Mouse (Mus musculus) midbrain, embryonic 15.5 days (tissue): ENCODE measurements around the gene Vps26c. TPM values are rescaled to one million over a fixed set of nuclear protein-coding genes. Genes with fewer than 3 reads are reported as not detected.

Experiments used
- ATAC-seq: fragments of 200-750 bp; cut with Nextera tagmentation; replicated peaks from 2 replicates; pipeline ENCODE4 v1.8.0; 2017; ENCODE audit warnings: moderate TSS enrichment
- H3K27ac ChIP-seq: fragments of 300-500 bp; sonication (generic); 2 replicates; pipeline ENCODE4 v1.5.1; 2015; ENCODE audit warnings: mild to moderate bottlenecking, inconsistent platforms
- H3K27me3 ChIP-seq: fragments of 300-500 bp; sonication (generic); replicated peaks from 2 replicates; pipeline ENCODE4 v1.6.1; 2015; ENCODE audit warnings: inconsistent platforms
- H3K36me3 ChIP-seq: fragments of 300-500 bp; sonication (generic); replicated peaks from 2 replicates; pipeline ENCODE4 v1.6.1; 2015; ENCODE audit warnings: inconsistent platforms
- H3K4me1 ChIP-seq: fragments of 300-500 bp; sonication (generic); 2 replicates; pipeline ENCODE4 v1.6.1; 2015; ENCODE audit warnings: inconsistent platforms
- H3K4me2 ChIP-seq: fragments of 300-500 bp; sonication (generic); 2 replicates; pipeline ENCODE4 v1.6.1; 2015; ENCODE audit warnings: inconsistent platforms, mild to moderate bottlenecking, moderate library complexity
- H3K4me3 ChIP-seq: fragments of 300-500 bp; sonication (generic); 2 replicates; pipeline ENCODE4 v1.5.1; 2015; ENCODE audit warnings: mild to moderate bottlenecking, inconsistent platforms
- H3K9ac ChIP-seq: fragments of 300-500 bp; sonication (generic); 2 replicates; pipeline ENCODE4 v1.6.1; 2015; ENCODE audit warnings: mild to moderate bottlenecking, inconsistent platforms
- H3K9me3 ChIP-seq: fragments of 300-500 bp; sonication (generic); 2 replicates; pipeline ENCODE4 v1.6.1; 2016; ENCODE audit warnings: inconsistent platforms
- WGBS: fragments of 180-500 bp; shearing (Covaris S2); methylation state at CpG from one replicate; pipeline ENCODE4 v1.1.7; 2015; ENCODE audit warnings: mixed read lengths; 5-methylcytosine and 5-hydroxymethylcytosine counted together
- polyA plus RNA-seq: library from polyadenylated mRNA; unstranded; fragments of >200 nt; fragmentation: Nextera tagmentation; extraction: Ambion mirVana; gene quantifications from 2 replicates; pipeline ENCODE4 v1.2.1, GENCODE M21; 2015

Gene Vps26c
- 79.8 and 91.8 TPM in 2 replicates for polyA plus RNA-seq

DNA sequence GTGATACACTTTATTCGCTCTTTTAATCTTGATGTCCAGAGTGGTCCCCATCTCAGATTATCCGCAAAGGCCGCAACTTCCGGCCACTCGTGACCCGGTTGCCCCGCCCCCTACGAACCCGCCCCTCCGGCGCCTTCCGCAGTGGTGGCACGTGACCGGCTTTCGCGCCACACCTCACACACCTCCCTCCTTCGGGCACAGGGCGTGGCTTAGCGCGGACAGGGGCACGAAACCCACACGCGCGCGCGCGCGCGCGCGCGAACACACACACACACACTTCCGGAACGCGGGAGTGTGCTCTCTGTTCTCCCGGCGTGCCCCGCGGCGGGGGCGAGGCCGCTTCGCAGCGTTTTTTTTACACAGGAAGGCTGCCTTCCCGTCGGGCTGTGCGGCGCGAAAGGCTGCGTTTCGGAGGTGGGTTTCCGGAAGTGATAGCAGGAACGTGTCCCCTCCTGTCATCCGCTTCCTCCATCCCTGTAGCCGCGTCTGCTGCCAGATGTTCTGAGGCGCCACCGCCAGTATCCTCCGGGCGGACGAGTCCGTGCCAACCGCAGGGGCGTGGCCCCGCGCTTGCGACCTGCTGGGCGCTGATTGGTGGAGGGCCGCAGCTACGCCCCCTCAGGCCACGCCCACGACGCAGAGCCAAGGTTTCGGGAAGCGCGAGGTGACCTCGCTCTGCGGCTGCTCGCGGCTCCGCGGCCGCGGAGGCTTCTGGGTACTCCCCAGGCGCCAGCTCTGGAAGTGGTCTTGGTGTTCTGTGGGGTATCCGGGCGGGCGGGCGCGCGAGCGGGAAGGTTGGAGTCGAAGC lies at the start of gene Vps26c:
Gene Vps26c (minus strand): TSS at position 487 of the 808 bp plus-strand sequence.
- WGBS: under 1% methylated on average over 92 of the region's 93 CpGs
- Histone ChIP-seq H3K4me1 (peaks cover 29% of the 10 kb centered on the region), H3K27ac (peak within 1 kb of the TSS; percentile 98), H3K9ac (peak within 1 kb of the TSS; percentile 66), H3K9me3 (no peaks in the 10 kb centered on the region), H3K4me3 (peak within 1 kb of the TSS; percentile 82), H3K36me3 (no peaks in the 10 kb centered on the region), H3K4me2 (peak within 1 kb of the TSS; percentile 63), H3K27me3 (no peaks in the 10 kb centered on the region)
- ATAC-seq: peak; percentile 94

DNA sequence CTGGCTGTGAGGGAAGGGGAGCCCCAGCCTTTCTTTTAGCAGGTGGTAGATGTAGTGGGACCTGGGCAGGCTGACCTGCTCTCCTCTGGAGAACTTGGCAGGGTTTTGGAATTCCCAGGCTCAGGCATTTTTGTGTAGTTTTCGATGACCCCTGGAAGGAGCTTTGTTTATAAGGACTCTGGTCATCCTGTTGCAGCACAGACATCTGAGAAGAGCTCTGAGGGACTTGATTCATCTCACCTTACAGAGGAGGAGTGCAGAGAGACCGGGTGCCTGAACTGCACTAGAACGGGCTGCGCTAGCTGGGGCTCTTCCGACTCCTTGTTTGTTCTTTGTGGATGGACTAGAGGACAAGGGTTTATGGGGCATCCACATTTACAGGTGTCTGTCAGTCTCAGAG lies 49.1 kb upstream of the Vps26c start:
- Histone ChIP-seq H3K9ac (no peak overlapping the region), H3K27me3 (no peaks in the 10 kb centered on the region), H3K36me3 (no peaks in the 10 kb centered on the region), H3K4me1 (peaks cover 65% of the 10 kb centered on the region), H3K4me3 (no peak overlapping the region), H3K4me2 (no peak overlapping the region), H3K9me3 (no peaks in the 10 kb centered on the region), H3K27ac (no peak overlapping the region)
- WGBS: 75% methylated on average over 5 of the region's 5 CpGs
- no peak for ATAC-seq

DNA sequence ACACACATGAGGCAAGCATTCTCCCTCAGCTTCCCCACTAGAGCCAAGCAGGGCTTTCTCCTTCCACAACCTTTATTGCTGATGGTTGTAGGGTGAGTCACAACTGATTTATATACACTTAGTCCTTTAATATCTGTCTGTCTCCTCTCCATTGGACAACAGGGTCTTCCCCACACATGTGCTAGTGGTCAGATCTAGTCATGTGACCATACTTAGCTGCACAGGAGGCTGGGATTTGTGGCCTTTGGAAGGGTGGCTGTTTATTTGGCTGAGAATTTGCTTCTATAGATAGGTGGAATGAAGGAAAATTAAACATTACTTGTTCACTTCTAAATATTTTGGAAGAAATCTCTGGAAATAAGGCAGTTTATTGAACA lies 48.1 kb upstream of the Vps26c start:
- no peak for ATAC-seq
- H3K9me3 ChIP-seq: no peaks in the 10 kb centered on the region
- no peak overlapping the region for H3K27ac ChIP-seq
- no peak overlapping the region for H3K4me3 ChIP-seq
- H3K9ac ChIP-seq: no peak overlapping the region
- H3K27me3 ChIP-seq: no peaks in the 10 kb centered on the region
- peaks cover 59% of the 10 kb centered on the region for H3K4me1 ChIP-seq
- H3K4me2 ChIP-seq: no peak overlapping the region
- no peaks in the 10 kb centered on the region for H3K36me3 ChIP-seq

DNA sequence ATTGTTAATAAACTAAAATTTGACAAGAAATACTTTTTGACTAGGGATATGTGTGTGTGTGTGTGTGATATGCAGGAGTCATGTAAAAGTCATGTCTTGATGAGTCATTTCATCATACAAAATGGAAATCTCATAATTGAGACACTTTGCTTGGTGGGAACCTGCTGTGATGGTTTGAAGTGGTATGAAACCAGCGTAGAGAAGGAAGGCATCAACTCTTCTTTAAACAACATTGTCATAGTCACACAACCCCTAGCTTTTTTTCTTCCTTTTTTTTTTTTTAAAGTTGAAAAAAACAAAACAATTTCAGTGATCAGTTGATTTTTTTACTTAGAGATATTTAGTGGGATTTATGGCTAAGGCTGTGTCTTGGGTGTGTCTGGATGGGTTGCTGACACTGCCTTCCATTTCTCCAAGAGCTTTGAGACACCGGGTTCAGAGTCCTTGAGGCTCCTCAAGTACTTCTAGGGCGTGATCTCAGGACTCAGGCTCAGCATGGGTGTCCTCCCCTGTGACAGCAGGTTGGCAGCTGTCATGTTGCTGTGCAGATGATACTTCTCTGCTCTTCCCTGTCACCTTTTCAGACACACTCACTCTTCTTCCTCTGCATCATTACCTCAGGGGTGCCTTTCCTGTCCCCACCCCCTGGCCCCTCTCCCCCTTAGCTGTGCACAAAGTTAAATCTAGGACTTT lies 47.5 kb upstream of the Vps26c start:
- H3K4me2 ChIP-seq: no peak overlapping the region
- no peak overlapping the region for H3K4me3 ChIP-seq
- H3K4me1 ChIP-seq: peaks cover 58% of the 10 kb centered on the region
- no peak overlapping the region for H3K27ac ChIP-seq
- no peaks in the 10 kb centered on the region for H3K27me3 ChIP-seq
- H3K9ac ChIP-seq: no peak overlapping the region
- H3K9me3 ChIP-seq: no peaks in the 10 kb centered on the region
- H3K36me3 ChIP-seq: no peaks in the 10 kb centered on the region
- no peak for ATAC-seq
- WGBS: 89% methylated on average over 3 of the region's 3 CpGs

DNA sequence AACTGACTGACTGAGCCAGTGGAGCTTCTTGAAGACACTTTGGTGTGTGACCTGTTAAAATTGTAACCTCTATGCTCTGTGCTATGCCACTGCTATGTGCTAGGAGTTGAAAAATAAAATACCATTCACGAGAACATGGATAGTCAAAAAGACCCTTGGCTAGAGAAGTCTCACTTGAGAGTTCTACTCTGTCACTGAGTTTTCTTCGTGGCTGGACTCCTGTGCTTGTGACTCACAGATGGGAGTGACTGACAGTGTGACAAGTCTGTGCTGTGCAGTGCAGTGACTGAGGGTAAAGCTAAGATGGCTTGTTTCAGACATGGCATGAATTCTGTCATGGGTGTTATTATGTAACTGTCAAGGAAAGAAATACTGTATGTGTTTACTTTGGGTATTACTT lies 45.8 kb upstream of the Vps26c start:
- peak overlapping the region; percentile 30 for H3K4me2 ChIP-seq
- no peak overlapping the region for H3K9ac ChIP-seq
- no peaks in the 10 kb centered on the region for H3K9me3 ChIP-seq
- no peaks in the 10 kb centered on the region for H3K36me3 ChIP-seq
- H3K4me1 ChIP-seq: peaks cover 55% of the 10 kb centered on the region
- no peaks in the 10 kb centered on the region for H3K27me3 ChIP-seq
- ATAC-seq: no peak
- H3K4me3 ChIP-seq: peak overlapping the region; percentile 12; the same call in 1 of the 2 replicates
- H3K27ac ChIP-seq: no peak overlapping the region
- 38% methylated on average over 2 of the region's 2 CpGs for WGBS

DNA sequence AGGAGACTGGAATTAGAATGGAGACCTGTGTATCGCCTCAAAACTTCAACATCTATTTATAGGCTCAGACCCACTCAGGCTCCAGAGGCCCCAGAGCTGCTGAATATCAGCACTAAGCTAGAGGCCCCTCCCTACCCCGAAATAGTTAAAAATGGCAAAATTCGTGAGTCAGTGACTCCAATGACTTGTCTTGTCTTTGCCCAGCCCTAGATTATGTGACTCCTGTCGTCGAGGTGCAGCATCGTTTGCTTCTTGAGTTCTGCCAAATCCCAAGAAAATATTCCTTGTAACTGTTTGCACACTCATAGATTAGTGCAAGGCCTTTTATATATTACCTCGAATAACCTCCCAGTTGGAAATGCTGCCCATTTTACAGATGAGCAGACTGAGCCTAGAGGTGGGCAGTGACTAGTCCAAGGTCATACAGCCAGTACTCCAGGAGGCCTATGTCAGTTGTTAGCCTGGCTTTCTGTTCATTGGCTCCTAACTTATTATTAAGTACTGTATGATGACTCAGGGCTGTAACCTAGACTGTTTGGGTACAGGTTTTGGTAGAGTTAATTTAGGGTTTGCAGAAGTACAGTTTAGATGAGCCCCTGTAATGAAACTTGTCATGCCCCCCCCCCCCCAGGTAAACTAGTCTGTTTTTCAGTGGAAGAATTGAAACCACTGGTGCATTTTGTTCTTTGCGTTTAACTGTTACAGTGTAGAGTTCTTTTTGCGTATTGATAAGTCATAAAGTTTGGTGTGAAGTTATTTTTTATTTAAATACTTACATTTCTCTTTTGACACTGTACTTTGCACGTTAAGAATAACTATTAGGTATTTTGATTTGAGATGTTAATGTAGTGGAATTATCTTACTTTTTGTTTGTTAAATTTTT lies 44.7 kb upstream of the Vps26c start:
- H3K4me3 ChIP-seq: peak overlapping the region; percentile 63
- H3K4me2 ChIP-seq: peak overlapping the region; percentile 59
- no peaks in the 10 kb centered on the region for H3K9me3 ChIP-seq
- H3K36me3 ChIP-seq: no peaks in the 10 kb centered on the region
- H3K27ac ChIP-seq: peak overlapping the region; percentile 100
- peaks cover 46% of the 10 kb centered on the region for H3K4me1 ChIP-seq
- H3K9ac ChIP-seq: peak overlapping the region; percentile 79
- 28% methylated on average over 10 of the region's 10 CpGs for WGBS
- no peaks in the 10 kb centered on the region for H3K27me3 ChIP-seq
- no peak for ATAC-seq

DNA sequence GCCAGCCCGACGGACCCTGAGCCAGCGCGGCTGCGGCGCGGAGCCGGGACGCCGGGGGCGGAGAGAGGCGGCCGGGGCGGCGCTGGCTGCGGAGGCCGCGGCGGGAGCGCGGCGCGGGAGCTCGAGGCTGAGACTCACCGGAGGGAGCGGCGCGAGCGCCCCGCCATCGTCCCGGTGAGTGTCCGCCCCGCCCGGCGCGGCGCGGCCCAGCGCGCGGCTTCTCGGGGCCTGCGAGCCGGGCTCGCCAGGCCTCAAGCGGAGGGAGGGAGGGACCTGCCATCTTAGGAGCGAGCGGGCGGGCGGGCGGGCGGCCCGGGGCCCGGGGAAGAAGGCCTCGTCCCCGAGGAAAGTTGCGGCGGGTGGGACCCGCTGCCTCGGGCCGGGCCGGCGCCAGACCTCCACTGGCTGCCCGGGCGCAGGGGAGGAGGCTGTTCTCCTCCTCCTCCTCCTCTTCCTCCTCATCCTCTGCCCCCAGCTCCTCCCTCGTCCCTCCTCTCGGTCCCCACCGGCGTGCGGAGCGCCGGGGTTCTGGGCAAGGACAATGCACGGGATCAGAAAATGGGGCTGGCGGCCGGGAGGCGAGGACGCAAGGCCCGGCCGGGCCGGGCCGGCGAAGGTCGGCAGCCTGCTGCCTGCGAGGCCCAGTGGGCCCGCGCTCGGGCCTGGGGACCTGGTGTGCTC lies 43.9 kb upstream of the Vps26c start:
- WGBS: under 1% methylated on average over 41 of the region's 88 CpGs
- Histone ChIP-seq H3K4me2 (peak overlapping the region; percentile 59), H3K4me1 (peaks cover 37% of the 10 kb centered on the region), H3K4me3 (peak overlapping the region; percentile 63), H3K9me3 (no peaks in the 10 kb centered on the region), H3K36me3 (no peaks in the 10 kb centered on the region), H3K27me3 (no peaks in the 10 kb centered on the region), H3K9ac (peak overlapping the region; percentile 79), H3K27ac (peak overlapping the region; percentile 100)
- ATAC-seq: peak; percentile 10

DNA sequence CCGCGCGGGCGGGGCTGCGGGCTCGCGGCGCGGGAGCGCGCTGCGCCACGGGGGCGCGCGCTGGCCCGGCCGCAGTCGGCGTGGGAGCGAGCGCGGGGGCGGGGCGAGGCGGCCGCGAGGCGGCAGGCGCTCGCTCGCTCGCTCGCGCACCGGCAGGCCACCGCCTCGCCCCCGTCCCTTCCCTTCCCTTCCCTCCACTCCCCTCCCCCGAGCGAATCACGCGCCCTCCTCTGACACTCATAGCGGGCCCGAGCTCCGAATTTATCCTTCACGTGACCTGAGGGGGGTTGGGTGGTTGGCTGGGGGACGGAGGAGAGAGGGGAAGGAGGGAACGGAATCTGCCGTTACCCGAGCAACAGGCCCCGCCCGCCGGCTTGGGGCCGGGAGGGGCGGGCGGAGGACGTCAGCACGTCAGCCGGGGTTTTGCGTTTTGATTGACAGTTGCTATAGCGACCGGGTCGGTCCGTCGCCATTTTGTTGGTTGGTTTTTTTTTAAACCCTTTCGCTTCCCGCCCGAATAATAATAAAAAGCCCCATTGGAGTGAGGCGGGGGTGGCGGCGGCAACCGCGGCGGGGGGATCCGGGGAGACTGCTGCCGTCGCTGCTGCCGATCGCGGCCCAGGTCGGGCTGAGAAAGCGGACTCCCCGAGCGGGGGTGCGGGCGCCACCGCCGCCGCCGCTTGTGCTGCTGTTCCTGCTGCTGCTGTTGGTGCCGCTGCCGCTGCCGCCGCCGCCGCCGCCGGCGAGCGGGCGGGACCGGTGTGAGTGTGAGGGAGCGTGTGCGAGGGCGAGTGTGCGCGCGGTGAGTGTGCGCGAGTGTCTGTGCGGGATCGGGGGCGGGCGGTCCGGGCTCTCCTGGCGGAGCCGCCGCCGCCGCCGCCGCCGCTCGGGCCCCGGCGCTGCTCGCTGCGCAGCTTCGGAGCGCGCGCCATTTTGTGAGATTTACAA lies 42.9 kb upstream of the Vps26c start, which contains the start of gene Dyrk1a:
Gene Dyrk1a (plus strand): TSS at position 782 of the 948 bp plus-strand sequence.
- Histone ChIP-seq H3K27me3 (no peaks in the 10 kb centered on the region), H3K4me1 (peaks cover 31% of the 10 kb centered on the region), H3K4me3 (peak within 1 kb of the TSS; percentile 63), H3K9me3 (no peaks in the 10 kb centered on the region), H3K9ac (peak within 1 kb of the TSS; percentile 79), H3K4me2 (peak within 1 kb of the TSS; percentile 59), H3K36me3 (no peaks in the 10 kb centered on the region), H3K27ac (peak within 1 kb of the TSS; percentile 100)
- ATAC-seq: peak; percentile 94
- under 1% methylated on average over 77 of the region's 133 CpGs for WGBS

DNA sequence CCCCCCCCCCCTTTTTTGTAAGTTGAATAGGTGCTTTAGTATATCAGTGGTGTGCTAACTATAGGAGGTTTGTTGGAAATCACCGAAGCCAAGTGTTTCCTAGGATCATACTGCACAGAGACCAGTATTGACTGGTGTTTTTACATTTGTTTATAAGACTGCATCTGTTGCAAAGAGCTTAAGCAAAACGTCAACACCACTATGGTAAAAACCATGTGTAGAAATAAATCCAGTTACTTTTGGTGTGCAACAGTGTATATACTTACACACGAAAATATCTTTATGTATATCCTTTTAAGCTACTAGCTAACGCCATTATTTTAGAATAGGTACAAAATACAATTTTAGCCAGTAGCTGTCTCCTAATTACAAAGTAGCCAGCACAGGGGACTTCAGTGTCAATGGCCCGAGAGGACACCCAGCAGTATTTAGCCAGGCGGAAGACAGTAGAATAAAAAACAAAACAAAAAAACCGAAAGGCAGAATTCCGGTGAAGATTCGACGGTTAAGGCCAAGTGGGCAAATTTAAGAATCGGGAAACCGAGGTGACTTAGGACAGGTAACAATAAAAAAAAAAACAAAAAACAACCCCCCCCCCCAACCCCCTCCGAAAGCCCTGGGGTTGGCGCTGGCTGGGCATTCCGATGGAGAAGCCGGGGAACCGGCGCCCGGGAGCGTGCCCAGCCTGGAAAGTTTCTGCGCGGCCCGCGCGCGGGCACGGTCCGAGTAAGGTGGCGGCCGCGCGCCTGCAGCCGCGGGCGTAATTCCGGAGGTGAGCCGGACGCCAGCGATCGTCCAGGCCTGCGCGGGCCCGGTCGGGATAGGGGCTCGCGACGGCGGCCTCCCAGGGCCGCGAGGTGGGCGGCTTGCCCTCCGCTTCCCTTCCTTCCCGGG lies 42.0 kb upstream of the Vps26c start:
- ATAC-seq: peak; percentile 80
- WGBS: 2% methylated on average over 49 of the region's 53 CpGs
- Histone ChIP-seq H3K4me1 (peaks cover 24% of the 10 kb centered on the region), H3K4me3 (peak overlapping the region; percentile 63), H3K9ac (peak overlapping the region; percentile 47), H3K27me3 (no peaks in the 10 kb centered on the region), H3K9me3 (no peaks in the 10 kb centered on the region), H3K27ac (peak overlapping the region; percentile 100), H3K36me3 (no peaks in the 10 kb centered on the region), H3K4me2 (peak overlapping the region; percentile 48)

DNA sequence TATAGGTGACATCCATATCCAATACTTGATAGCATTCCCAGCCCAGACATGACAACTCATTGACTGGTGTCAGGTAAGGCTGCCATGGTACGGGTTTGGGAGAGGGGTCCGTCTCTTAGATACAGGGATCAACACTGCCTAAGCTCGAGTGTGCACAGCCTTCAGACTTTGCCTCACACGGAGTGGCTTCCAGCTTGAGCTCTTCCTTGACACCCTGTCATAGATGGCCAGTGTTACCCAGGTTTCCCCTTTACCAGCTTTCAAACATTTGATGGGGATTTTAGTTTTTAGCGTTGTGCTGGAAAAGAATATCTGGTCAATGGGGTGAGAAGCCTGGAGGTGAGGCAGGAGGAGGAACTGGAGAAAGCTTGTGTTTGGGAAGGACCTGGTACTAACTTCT lies 41.1 kb upstream of the Vps26c start:
- H3K27ac ChIP-seq: no peak overlapping the region
- WGBS: 59% methylated on average over 5 of the region's 5 CpGs
- H3K4me3 ChIP-seq: no peak overlapping the region
- no peak overlapping the region for H3K9ac ChIP-seq
- no peaks in the 10 kb centered on the region for H3K36me3 ChIP-seq
- H3K4me2 ChIP-seq: no peak overlapping the region
- no peaks in the 10 kb centered on the region for H3K9me3 ChIP-seq
- no peak for ATAC-seq
- no peaks in the 10 kb centered on the region for H3K27me3 ChIP-seq
- H3K4me1 ChIP-seq: peaks cover 19% of the 10 kb centered on the region
